ENCODE assay signal across 14 mouse cellular contexts in the genomic region with DNA sequence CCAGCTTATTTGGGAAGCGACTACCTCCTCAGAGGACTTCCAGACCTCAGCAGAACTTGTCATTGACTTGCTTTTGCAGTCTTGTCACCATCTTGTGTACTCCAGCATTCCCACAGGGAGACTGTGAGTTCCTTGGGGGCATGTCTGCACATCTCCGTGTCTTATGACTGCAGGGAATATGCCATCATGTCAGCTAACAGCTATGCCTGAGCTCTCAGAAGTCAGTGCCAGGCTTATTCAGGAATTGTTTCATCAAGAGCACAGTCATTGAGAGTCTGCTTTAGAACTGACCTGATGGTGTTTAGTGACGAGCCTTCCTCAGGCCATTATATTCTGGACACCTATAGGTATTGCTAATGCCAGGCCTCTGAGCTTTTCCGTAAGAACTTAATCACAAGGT.
"Had no signal": no experiment of that assay in that cellular context is flagged by ENCODE, and none has a peak within 500 bp of the region (broad histone marks: within the 10 kb centered on the region; RNA-seq: fewer than 3 reads in every experiment).

No protein-coding gene starts in this region.

- H3K4me2 ChIP-seq: kidney, embryonic 15.5 days; limb, embryonic 13.5 days; midbrain, embryonic 12.5 days; neural tube, embryonic 13.5 days had no signal

- DNase-seq: kidney, adult 2 months; kidney, postnatal 14 days; left cerebral cortex, postnatal 4 days; retina, postnatal 1 day; right cerebral cortex, postnatal 4 days; spleen, adult 18-20 months; thymus, adult 2 months; thymus, postnatal 25 days had no signal

- H3K9me3 ChIP-seq: kidney, embryonic 15.5 days; limb, embryonic 13.5 days; midbrain, embryonic 12.5 days; neural tube, embryonic 13.5 days had no signal

- H3K4me3 ChIP-seq: kidney, embryonic 15.5 days; limb, embryonic 13.5 days; midbrain, embryonic 12.5 days; neural tube, embryonic 13.5 days had no signal

- H3K36me3 ChIP-seq: midbrain, embryonic 12.5 days; neural tube, embryonic 13.5 days had no signal

- H3K9ac ChIP-seq: kidney, embryonic 15.5 days; limb, embryonic 13.5 days; liver, embryonic 14.5 days; midbrain, embryonic 12.5 days; neural tube, embryonic 13.5 days had no signal

- ATAC-seq: midbrain, embryonic 16.5 days had no signal

- H3K27me3 ChIP-seq: kidney, embryonic 15.5 days; limb, embryonic 13.5 days; midbrain, embryonic 12.5 days; neural tube, embryonic 13.5 days had no signal

- H3K27ac ChIP-seq: kidney, embryonic 15.5 days; limb, embryonic 13.5 days; liver, embryonic 14.5 days; midbrain, embryonic 12.5 days; neural tube, embryonic 13.5 days had no signal
